Mouse (Mus musculus): Measurements from ENCODE around the gene Slc30a2.

DNA sequence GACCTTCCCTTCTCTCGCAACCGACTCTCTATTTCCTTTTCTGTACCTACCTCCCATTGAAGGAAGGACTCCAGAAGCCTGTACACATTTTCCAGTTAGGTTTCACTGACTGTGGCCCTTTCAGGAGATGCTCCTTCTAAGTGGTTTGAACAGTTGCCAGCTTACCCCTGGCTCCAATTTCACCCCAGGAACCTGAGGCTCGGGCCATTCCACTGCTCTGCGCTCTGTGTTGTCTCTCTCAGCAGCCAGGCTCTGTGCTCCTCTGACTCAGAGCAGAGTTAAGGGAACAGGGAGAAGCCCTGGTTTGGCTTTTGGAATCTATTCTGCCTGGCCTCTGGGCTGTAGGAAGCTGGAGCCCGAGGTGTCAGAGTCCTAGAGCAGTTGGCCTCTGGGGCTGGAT is 40.9 kb upstream of the Slc30a2 start:
- TF ChIP-seq CTCF (IDR thresholded peaks at IDR 0.05; ENCODE audit: borderline replicate concordance, insufficient read depth, low read depth, low read length) (no peak), POLR2A (IDR thresholded peaks at IDR 0.05; ENCODE audit: borderline replicate concordance, insufficient read depth, low read length) (no peak)

Measured in cerebellum, adult 2 months (tissue).